Mouse (Mus musculus) bone marrow, adult 2 months (tissue): ENCODE measurements around the gene Egfr.

ENCODE experiments used
- CTCF ChIP-seq: fragments of 200-500 bp; IDR thresholded peaks from 2 replicates; pipeline ENCODE4 v1.5.1; 2011; ENCODE audit warnings: low read length, control low read depth; ENCODE audit not compliant: control insufficient read depth, insufficient read depth
- POLR2A ChIP-seq: fragments of 200-500 bp; IDR thresholded peaks from 2 replicates; pipeline ENCODE4 v1.6.1; 2011; ENCODE audit warnings: low read depth, mild to moderate bottlenecking, control low read depth, low read length, borderline replicate concordance; ENCODE audit not compliant: control insufficient read depth

DNA sequence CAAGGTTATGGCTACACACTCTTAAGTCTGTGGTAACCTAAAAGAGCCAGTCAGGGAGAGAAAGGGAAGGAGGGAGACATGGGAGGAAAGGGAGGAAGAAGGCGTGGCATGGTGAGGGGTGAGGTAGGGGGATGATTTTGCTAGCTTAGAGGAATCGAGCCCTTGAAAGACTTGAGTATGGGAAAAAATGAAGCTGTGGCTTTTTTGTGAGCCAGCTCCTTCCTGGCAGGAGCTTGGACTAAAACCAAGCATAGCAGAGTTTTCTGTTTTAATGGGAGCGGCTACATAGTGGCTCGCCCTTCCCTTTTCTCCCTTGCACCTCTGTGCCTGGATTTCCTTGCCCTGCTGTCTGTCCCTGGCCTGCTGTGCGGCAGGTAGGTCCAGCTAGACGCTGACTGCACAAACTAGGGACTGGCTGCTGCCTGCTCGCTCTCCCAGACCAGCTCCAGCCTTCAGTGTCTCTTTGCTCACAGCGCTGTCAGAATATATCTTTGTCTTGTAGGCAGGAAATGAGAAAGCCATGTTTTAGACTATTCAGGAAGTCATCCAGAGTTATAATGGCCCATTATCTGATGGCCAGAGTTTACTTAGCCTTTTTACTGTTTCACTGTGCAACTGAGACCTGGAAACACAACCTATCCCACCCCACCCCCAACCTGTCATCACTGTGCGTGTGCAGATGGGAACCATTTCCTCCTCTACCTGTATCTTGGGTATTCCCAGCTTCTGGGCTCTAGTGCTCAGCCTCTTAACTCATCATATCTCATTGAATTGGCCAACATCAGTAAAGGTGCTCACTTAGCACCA lies 57.4 kb downstream of the Egfr start:
- no peak for TF ChIP-seq CTCF
- TF ChIP-seq POLR2A, result no peak
